Mouse (Mus musculus) midbrain, embryonic 16.5 days (tissue): ENCODE data around the gene Cox6b2. TPM values are rescaled to one million over a fixed set of nuclear protein-coding genes. Genes with fewer than 3 reads are reported as not detected.

Experiments
- ATAC-seq: fragments of 200-750 bp; cut with Nextera tagmentation; 2 replicates; pipeline ENCODE4 v1.8.0; 2017; ENCODE audit warnings: moderate TSS enrichment
- H3K27ac ChIP-seq: fragments of 300-500 bp; sonication (generic); 2 replicates; pipeline ENCODE4 v1.5.1; 2014; ENCODE audit warnings: mild to moderate bottlenecking, low read length, mixed read lengths
- H3K27me3 ChIP-seq: fragments of 300-500 bp; sonication (generic); 2 replicates; pipeline ENCODE4 v1.6.1; 2014; ENCODE audit warnings: low read depth, low read length, mixed read lengths; ENCODE audit not compliant: control insufficient read depth, insufficient read depth
- H3K36me3 ChIP-seq: fragments of 300-500 bp; sonication (generic); 2 replicates; pipeline ENCODE4 v1.6.1; 2014; ENCODE audit warnings: mild to moderate bottlenecking, low read length, moderate library complexity, mixed read lengths; ENCODE audit not compliant: control insufficient read depth, insufficient read depth
- H3K4me1 ChIP-seq: fragments of 300-500 bp; sonication (generic); 2 replicates; pipeline ENCODE4 v1.6.1; 2014; ENCODE audit warnings: mild to moderate bottlenecking, low read length, mixed read lengths; ENCODE audit not compliant: control insufficient read depth, insufficient read depth
- H3K4me2 ChIP-seq: fragments of 300-500 bp; sonication (generic); 2 replicates; pipeline ENCODE4 v1.6.1; 2014; ENCODE audit warnings: mild to moderate bottlenecking, low read length, mixed read lengths
- H3K4me3 ChIP-seq: fragments of 300-500 bp; sonication (generic); 2 replicates; pipeline ENCODE4 v1.5.1; 2014; ENCODE audit warnings: low read depth, mild to moderate bottlenecking, low read length, moderate library complexity, mixed read lengths
- H3K9ac ChIP-seq: fragments of 300-500 bp; sonication (generic); 2 replicates; pipeline ENCODE4 v1.6.1; 2014; ENCODE audit warnings: low read depth, low read length, mixed read lengths
- H3K9me3 ChIP-seq: fragments of 300-500 bp; sonication (generic); replicated peaks from 2 replicates; pipeline ENCODE4 v1.6.1; 2014; ENCODE audit warnings: mild to moderate bottlenecking, low read length, mixed read lengths; ENCODE audit not compliant: control insufficient read depth, poor library complexity, severe bottlenecking
- WGBS: fragments of 180-500 bp; shearing (Covaris S2); extraction: QIAGEN DNeasy Blood & Tissue Kit; methylation state at CpG from one replicate; pipeline ENCODE4 v1.1.7; 2014; 5-methylcytosine and 5-hydroxymethylcytosine counted together
- polyA plus RNA-seq: library from polyadenylated mRNA; unstranded; fragments of >200 nt; fragmentation: Nextera tagmentation; extraction: Ambion mirVana; gene quantifications from 2 replicates; pipeline ENCODE4 v1.2.1, GENCODE M21; 2015

Gene Cox6b2
- polyA plus RNA-seq, 1 experiment from 2014 or later, result 21.3 TPM

DNA sequence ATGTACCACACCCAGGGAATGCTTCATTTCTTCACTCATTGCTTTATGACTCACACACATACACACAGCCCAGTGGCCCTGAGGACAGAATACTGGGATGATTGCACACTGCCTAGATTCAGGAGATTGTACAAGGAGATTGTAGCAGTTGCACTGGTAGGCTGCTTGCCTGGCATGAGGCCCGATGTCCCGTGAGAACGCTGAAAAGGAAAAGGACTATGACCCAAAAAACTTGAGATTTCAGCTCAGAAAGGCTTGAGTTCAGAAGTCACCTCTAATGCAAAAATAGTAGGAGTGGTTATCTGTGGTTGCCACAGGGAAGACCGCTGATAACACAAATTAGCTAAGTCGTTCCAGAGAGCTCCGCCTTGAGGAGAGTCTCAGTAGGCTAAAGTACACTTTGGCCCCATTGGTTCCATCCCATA is 19.9 kb downstream of the Cox6b2 start:
- no peak overlapping the region for H3K9ac ChIP-seq
- H3K27me3 ChIP-seq, result no peaks in the 10 kb centered on the region
- H3K36me3 ChIP-seq, result no peaks in the 10 kb centered on the region
- H3K4me1 ChIP-seq, result no peaks in the 10 kb centered on the region
- no peak overlapping the region for H3K4me2 ChIP-seq
- 74% methylated on average over 6 of the region's 6 CpGs for WGBS
- no peak for ATAC-seq
- no peak overlapping the region for H3K4me3 ChIP-seq
- no peaks in the 10 kb centered on the region for H3K9me3 ChIP-seq
- no peak overlapping the region for H3K27ac ChIP-seq

DNA sequence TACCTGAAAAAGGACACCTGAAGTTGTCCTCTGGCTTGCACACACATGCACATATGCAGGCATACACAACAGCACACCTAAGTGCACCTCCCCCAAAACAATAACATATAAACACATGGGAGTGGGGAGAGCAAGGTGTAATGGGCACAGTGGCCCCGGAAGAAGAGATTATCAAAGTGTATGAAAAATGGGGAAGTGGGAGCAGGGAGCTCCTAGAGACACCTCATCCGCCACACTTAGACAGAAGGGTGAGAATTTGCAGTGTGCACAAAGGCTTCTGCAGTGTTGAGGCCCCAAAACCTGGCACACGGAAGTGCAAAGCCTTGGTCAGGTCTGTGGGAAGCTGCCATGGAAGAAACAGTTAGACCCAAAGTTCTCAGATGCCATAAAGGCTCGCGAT is 21.8 kb downstream of the Cox6b2 start:
- no peaks in the 10 kb centered on the region for H3K4me1 ChIP-seq
- no peaks in the 10 kb centered on the region for H3K36me3 ChIP-seq
- no peak overlapping the region for H3K4me2 ChIP-seq
- H3K27ac ChIP-seq, result no peak overlapping the region
- H3K4me3 ChIP-seq, result no peak overlapping the region
- no peak for ATAC-seq
- H3K9me3 ChIP-seq, result no peaks in the 10 kb centered on the region
- H3K27me3 ChIP-seq, result no peaks in the 10 kb centered on the region
- no peak overlapping the region for H3K9ac ChIP-seq
- WGBS, result 85% methylated on average over 5 of the region's 5 CpGs

DNA sequence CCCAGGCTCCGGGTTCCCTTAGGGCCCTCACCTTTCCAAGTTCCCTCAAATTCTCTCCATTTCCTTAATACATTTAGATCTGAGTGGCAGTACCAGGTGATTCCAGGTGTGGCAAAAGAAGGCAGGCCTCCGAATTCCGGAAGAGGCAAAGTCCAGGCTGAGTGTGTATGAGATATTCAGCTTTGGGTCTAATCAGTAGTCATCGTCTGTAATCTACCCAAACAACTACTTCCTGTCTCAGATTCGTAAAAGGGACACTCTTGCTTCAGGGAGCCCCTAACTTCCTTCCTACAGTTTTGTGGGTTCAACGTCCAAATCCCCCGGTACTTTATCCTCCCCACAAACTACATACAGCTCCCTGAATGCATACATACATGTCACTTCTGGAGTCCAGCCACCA is 27.7 kb downstream of the Cox6b2 start, which contains the start of gene Tmem150b:
TSS of gene Tmem150b (minus strand) at position 81 of the 400 bp plus-strand sequence.
- WGBS, result 83% methylated on average over 7 of the region's 7 CpGs

DNA sequence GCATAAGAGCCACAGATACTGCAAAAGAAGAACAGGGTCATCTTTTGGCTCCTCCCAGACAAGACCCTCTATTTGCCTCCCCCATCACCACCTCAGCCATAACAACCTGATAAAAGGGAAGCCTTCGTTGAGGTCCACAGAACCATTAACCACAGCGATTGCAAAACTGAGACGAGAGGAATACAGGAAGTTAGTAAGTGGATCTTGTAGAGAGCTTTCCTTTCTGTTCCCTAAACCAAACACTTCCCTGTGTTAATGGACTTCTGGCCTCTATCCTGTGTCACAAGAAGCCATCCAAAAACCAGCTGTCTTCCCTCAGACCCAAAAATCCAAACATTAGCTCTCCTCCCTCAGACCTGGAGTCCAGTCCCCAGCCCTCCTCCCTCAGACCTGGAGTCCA is 28.5 kb downstream of the Cox6b2 start:
- Histone ChIP-seq H3K27ac (no peak overlapping the region), H3K4me2 (no peak overlapping the region), H3K9me3 (no peaks in the 10 kb centered on the region), H3K4me3 (no peak overlapping the region), H3K27me3 (no peaks in the 10 kb centered on the region), H3K4me1 (no peaks in the 10 kb centered on the region), H3K9ac (no peak overlapping the region), H3K36me3 (no peaks in the 10 kb centered on the region)
- no peak for ATAC-seq
- WGBS, result 85% methylated on average over 3 of the region's 3 CpGs

More for the DNA sequence above, 27.7 kb downstream of the Cox6b2 start, which contains the start of gene Tmem150b:
- H3K4me1 ChIP-seq, result no peaks in the 10 kb centered on the region
- H3K36me3 ChIP-seq, result no peaks in the 10 kb centered on the region
- no peak for ATAC-seq
- H3K4me2 ChIP-seq, result no peak within 1 kb of the TSS
- no peak within 1 kb of the TSS for H3K9ac ChIP-seq
- no peak within 1 kb of the TSS for H3K4me3 ChIP-seq
- no peaks in the 10 kb centered on the region for H3K27me3 ChIP-seq
- no peak within 1 kb of the TSS for H3K27ac ChIP-seq
- no peaks in the 10 kb centered on the region for H3K9me3 ChIP-seq

DNA sequence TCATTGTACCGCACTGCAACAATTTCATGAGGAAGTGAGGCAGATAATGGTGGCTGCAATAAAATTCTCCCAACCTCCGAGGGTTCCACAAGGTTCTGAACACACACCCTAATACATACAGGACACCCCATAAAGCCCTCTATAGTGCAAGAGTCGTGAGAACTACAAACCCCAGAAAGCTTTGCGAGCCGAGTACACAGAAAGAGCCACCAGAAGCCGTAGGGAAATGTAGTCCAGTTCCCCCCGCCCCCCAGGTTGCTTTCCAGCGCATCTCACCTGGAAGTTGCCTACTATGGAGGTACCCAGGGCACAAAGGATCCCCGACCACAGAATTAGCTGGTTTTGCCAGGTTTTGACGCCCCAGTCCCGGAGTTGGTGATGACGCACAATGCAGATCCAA is 29.4 kb downstream of the Cox6b2 start:
- H3K36me3 ChIP-seq, result no peaks in the 10 kb centered on the region
- H3K4me1 ChIP-seq, result no peaks in the 10 kb centered on the region
- H3K27ac ChIP-seq, result no peak overlapping the region
- no peaks in the 10 kb centered on the region for H3K27me3 ChIP-seq
- peak; percentile 81 for ATAC-seq
- no peaks in the 10 kb centered on the region for H3K9me3 ChIP-seq
- H3K9ac ChIP-seq, result no peak overlapping the region
- H3K4me2 ChIP-seq, result peak overlapping the region; percentile 65
- H3K4me3 ChIP-seq, result peak overlapping the region; percentile 32
- WGBS, result 38% methylated on average over 12 of the region's 12 CpGs

DNA sequence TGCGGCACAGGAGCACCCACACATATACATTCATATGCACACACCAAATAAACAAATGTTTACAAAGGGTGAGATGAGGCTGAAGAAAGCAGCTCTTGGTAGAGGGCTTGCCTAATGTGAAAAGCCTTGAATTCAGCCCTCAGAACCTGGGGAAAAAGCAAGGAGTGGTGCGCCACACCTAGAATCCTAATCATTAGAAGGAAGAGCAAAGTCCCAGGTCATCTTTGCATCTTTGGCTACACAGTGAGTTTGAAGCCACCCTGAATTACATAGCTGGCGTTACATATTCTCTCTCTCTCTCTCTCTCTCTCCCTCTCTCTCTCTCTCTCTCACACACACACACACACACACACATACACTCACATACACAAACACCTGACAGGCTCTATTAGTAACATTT is 33.6 kb downstream of the Cox6b2 start:
- Histone ChIP-seq H3K27ac (no peak overlapping the region), H3K9ac (no peak overlapping the region), H3K9me3 (no peaks in the 10 kb centered on the region), H3K36me3 (peaks cover 17% of the 10 kb centered on the region), H3K4me1 (no peaks in the 10 kb centered on the region), H3K27me3 (no peaks in the 10 kb centered on the region), H3K4me3 (no peak overlapping the region), H3K4me2 (no peak overlapping the region)
- no peak for ATAC-seq
- WGBS, result 96% methylated on average over 3 of the region's 3 CpGs

DNA sequence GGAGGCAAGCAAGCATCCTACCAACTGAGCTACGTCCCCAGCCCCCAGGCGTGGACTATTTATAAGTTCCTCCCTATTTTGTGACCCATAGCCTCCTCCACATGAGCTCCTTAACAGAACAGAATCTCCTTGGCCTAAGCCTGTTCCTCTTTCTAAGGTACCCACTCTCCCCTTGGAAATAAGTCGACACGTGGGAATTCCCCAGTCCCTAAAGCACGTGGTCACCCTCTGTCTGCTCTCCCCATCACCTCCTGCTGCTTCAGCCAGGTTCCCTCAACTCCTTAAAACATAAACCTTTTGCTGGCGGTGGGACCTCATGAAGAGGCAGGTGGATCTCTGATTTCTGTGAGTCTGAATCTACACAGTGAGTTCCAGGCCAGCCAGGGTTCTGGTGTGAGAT is 35.9 kb downstream of the Cox6b2 start:
- peaks cover 36% of the 10 kb centered on the region for H3K36me3 ChIP-seq
- H3K9me3 ChIP-seq, result no peaks in the 10 kb centered on the region
- no peaks in the 10 kb centered on the region for H3K4me1 ChIP-seq
- H3K9ac ChIP-seq, result no peak overlapping the region
- no peak overlapping the region for H3K4me2 ChIP-seq
- H3K27ac ChIP-seq, result no peak overlapping the region
- 82% methylated on average over 6 of the region's 6 CpGs for WGBS
- no peak overlapping the region for H3K4me3 ChIP-seq
- H3K27me3 ChIP-seq, result no peaks in the 10 kb centered on the region
- no peak for ATAC-seq

DNA sequence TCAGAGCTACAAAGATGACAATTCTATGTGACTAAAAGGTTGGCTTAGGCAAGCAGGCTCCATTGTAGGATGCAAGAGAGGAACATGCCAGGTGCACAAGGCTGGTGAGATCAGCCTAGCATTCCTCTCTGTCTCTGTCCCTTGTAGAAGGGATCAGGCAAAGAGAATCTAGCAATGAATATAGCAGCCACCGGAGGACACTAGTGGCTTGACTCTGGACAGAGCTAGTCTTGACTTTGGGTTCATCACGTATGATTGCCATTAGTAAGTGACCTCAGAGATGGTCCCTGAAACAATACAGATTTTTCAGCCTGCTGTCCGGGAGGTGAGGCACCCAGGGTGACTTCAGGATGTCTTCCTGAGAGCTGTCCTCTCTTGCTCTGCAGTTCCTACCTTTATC is 40.3 kb downstream of the Cox6b2 start:
- no peak overlapping the region for H3K9ac ChIP-seq

DNA sequence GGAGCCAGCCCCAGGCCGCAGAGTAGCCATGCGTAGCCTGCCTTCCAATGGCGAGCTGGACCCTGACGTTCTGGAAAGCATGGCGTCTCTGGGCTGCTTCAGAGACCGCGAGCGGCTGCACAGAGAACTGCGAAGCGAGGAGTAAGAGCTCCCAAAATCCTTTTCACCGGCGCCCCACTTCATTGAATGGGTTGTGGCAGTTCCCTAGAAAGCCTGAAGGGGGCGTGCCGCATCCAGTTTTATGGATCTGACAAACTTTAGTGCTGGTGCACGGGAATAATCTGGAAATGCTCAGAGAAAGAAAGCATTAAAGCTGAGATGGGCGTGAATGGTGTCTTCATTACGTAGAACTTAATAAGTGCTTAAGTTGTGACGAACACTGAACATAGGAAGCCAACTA is 47.8 kb downstream of the Cox6b2 start:
- H3K4me3 ChIP-seq, result no peak overlapping the region
- 31% methylated on average over 18 of the region's 18 CpGs for WGBS
- H3K36me3 ChIP-seq, result peaks cover 33% of the 10 kb centered on the region

More for the DNA sequence above, 40.3 kb downstream of the Cox6b2 start:
- Histone ChIP-seq H3K27me3 (no peaks in the 10 kb centered on the region), H3K9me3 (no peaks in the 10 kb centered on the region), H3K4me1 (no peaks in the 10 kb centered on the region), H3K27ac (no peak overlapping the region), H3K4me2 (no peak overlapping the region), H3K36me3 (peaks cover 63% of the 10 kb centered on the region), H3K4me3 (no peak overlapping the region)
- ATAC-seq, result no peak
- WGBS, result 89% methylated on average over 3 of the region's 3 CpGs

More for the DNA sequence above, 47.8 kb downstream of the Cox6b2 start:
- no peak overlapping the region for H3K9ac ChIP-seq
- H3K27ac ChIP-seq, result no peak overlapping the region
- no peaks in the 10 kb centered on the region for H3K4me1 ChIP-seq
- no peak overlapping the region for H3K4me2 ChIP-seq
- ATAC-seq, result no peak
- H3K27me3 ChIP-seq, result no peaks in the 10 kb centered on the region
- H3K9me3 ChIP-seq, result no peaks in the 10 kb centered on the region
